Mouse (Mus musculus): ENCODE measurements at regions not wholly inside any gene's neighbourhood (a gene's known extent, or its start where the extent isn't known, plus 50 kb on each side); places are given as distances from the start of the nearest gene placed in this dataset.
A peak's percentile ranks its signal among the peaks of the same experiment; 100 is the strongest.

DNA sequence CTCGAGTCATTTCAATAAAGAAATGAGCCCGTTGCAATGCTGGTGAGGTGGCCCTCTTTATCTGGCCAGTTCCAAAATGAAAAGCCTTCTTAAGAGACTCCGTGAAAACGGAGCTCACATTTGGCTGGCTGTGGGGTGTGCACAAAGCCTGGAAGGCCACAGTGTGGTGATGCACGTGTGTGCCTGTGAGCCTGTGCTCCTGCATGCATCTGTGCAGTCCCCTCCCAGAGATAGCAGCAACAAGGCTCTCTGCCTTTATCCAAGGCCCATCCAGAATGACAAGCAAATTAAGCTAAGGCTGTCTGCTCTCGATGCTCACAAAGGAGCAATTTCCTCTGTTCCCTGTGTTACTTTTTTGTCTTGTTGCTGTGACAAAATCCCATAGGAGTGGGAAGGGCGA is 469.5 kb upstream of the Kif2a start:
- no peak overlapping the region for H3K27ac ChIP-seq (ENCODE audit: low read length)
- H3K27me3 ChIP-seq (ENCODE audit: control insufficient read depth, insufficient read depth, low read length), result no peaks in the 10 kb centered on the region
- no peak overlapping the region for H3K9ac ChIP-seq (replicated peaks; ENCODE audit: low read depth, low read length)
- H3K4me3 ChIP-seq (ENCODE audit: low read depth, low read length), result no peak overlapping the region
- H3K4me1 ChIP-seq (ENCODE audit: control insufficient read depth, insufficient read depth, low read length), result no peaks in the 10 kb centered on the region
- ATAC-seq (ENCODE audit: insufficient number of reproducible peaks, insufficient read depth, low FRiP score, low read depth), result no peak
- H3K9me3 ChIP-seq (ENCODE audit: control insufficient read depth, low read depth, low read length), result no peaks in the 10 kb centered on the region
- H3K4me2 ChIP-seq (replicated peaks; ENCODE audit: low read depth, low read length), result no peak overlapping the region
- WGBS, result 75% methylated on average over 7 of the region's 7 CpGs
- no peaks in the 10 kb centered on the region for H3K36me3 ChIP-seq (ENCODE audit: control insufficient read depth, insufficient read depth, low read length)

DNA sequence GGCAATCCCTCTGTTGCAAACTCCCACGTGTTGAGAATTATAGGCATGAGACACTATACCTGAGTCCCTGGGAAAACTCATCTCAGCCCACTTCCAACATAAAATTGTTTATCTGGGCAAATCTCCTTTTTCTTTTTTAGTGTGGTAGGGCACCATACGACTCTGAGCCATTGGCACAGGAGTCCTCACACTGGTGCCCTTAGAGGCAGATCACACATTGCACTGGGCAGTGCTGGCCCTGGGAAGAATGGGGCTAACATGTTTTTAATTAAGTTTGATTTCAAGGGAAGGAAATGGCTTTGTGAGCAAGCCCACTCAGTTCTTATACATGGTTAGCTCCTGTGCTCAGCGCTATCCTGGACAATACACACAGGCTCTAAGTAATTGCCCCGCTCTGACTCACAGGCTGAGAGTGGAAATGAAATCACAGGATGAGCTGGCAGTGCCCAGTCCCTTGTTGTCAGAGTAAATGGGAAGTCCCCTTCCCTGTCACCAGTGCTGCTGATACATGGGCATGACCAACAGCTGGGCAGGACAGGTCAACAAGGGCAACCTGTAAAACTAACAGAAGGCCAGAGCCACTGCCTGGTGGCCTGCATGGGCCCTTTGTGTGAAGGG is 463.6 kb upstream of the Kif2a start:
- no peak overlapping the region for H3K4me3 ChIP-seq (ENCODE audit: low read depth, low read length)
- H3K9me3 ChIP-seq (ENCODE audit: control insufficient read depth, low read depth, low read length), result no peaks in the 10 kb centered on the region
- H3K27ac ChIP-seq (ENCODE audit: low read length), result no peak overlapping the region
- 74% methylated on average over 4 of the region's 4 CpGs for WGBS
- H3K4me2 ChIP-seq (replicated peaks; ENCODE audit: low read depth, low read length), result no peak overlapping the region
- no peaks in the 10 kb centered on the region for H3K27me3 ChIP-seq (ENCODE audit: control insufficient read depth, insufficient read depth, low read length)
- ATAC-seq (ENCODE audit: insufficient number of reproducible peaks, insufficient read depth, low FRiP score, low read depth), result no peak
- no peak overlapping the region for H3K9ac ChIP-seq (replicated peaks; ENCODE audit: low read depth, low read length)
- no peaks in the 10 kb centered on the region for H3K36me3 ChIP-seq (ENCODE audit: control insufficient read depth, insufficient read depth, low read length)
- H3K4me1 ChIP-seq (ENCODE audit: control insufficient read depth, insufficient read depth, low read length), result no peaks in the 10 kb centered on the region

DNA sequence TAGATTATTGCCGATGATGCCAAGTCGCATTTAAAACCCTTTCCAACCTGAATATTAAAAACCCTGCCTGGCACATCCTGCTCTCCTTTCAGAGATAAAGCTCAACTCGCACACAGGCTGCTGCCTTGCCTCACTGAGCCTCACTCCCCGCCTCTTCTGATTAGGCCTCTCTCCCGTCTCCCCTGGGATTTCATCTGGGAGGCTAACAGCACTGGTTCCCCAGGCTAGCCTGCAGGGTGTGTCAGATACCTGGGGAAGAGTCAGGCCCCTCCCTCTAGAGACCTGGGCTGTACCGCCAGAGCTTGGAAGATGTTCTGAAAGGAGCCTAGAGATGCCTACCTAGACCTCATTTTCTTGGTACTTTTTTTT is 462.7 kb upstream of the Kif2a start:
- Histone ChIP-seq H3K27ac (ENCODE audit: low read length) (no peak overlapping the region), H3K4me3 (ENCODE audit: low read depth, low read length) (no peak overlapping the region), H3K4me1 (ENCODE audit: control insufficient read depth, insufficient read depth, low read length) (no peaks in the 10 kb centered on the region), H3K36me3 (ENCODE audit: control insufficient read depth, insufficient read depth, low read length) (no peaks in the 10 kb centered on the region), H3K4me2 (replicated peaks; ENCODE audit: low read depth, low read length) (no peak overlapping the region), H3K9ac (replicated peaks; ENCODE audit: low read depth, low read length) (no peak overlapping the region), H3K27me3 (ENCODE audit: control insufficient read depth, insufficient read depth, low read length) (no peaks in the 10 kb centered on the region), H3K9me3 (ENCODE audit: control insufficient read depth, low read depth, low read length) (no peaks in the 10 kb centered on the region)
- 57% methylated on average over 6 of the region's 6 CpGs for WGBS
- ATAC-seq (ENCODE audit: insufficient number of reproducible peaks, insufficient read depth, low FRiP score, low read depth), result no peak

DNA sequence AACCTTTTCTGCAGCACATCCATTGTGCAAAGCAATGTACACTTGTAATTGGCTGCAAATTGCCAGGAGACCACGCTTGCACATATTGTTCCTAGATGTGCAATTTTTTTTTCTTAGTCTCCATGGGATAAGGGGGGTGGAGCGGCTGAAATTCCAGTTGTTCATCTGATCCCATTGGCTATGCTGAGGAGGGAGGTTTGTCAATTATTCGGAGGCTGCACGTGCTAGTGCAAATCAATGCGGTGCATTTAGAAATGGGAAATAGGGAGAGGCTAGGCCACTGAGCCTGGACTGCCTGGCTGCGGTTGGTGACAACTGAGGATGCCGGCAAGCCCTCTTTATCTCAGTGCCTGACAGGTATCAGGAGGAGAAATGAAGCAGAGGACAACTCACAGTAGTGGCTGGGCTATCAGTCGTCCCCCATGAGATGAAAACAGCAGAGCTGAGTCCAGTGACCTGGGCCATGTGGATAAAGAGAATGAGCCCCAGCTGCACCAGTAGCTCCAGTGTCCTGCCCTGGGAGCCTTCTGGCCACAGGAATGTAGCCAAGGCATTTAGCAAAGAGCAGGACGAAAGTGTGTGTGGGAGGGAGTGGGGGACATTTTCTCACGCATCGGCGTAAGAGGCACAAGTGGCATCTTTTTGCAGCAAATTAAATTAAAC is 462.2 kb upstream of the Kif2a start:
- Histone ChIP-seq H3K27ac (ENCODE audit: low read length) (no peak overlapping the region), H3K36me3 (ENCODE audit: control insufficient read depth, insufficient read depth, low read length) (no peaks in the 10 kb centered on the region), H3K9me3 (ENCODE audit: control insufficient read depth, low read depth, low read length) (no peaks in the 10 kb centered on the region), H3K9ac (replicated peaks; ENCODE audit: low read depth, low read length) (no peak overlapping the region), H3K4me2 (replicated peaks; ENCODE audit: low read depth, low read length) (no peak overlapping the region), H3K4me3 (ENCODE audit: low read depth, low read length) (no peak overlapping the region), H3K27me3 (ENCODE audit: control insufficient read depth, insufficient read depth, low read length) (no peaks in the 10 kb centered on the region), H3K4me1 (ENCODE audit: control insufficient read depth, insufficient read depth, low read length) (no peaks in the 10 kb centered on the region)
- no peak for ATAC-seq (ENCODE audit: insufficient number of reproducible peaks, insufficient read depth, low FRiP score, low read depth)
- 56% methylated on average over 12 of the region's 12 CpGs for WGBS

DNA sequence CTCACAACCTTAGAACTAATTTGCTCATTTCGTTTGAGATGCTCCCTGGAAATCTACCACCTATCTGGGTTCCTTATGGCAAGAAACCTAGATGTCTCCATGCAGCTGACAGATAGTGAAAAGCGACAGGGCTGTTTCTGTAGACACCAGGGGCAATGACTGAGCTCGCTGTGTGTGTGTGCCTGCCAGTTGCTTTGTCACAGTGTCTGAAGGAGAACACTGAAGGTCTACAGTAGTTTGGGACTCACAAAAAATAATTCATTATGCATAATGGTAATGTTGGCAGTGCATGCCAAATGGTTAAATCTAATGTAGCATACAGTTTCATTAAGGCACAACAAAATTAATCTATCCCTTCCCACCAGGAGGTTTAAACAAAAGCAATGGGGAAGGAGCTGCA is 453.2 kb upstream of the Kif2a start:
- Histone ChIP-seq H3K27me3 (ENCODE audit: control insufficient read depth, insufficient read depth, low read length) (no peaks in the 10 kb centered on the region), H3K4me3 (ENCODE audit: low read depth, low read length) (no peak overlapping the region), H3K9me3 (ENCODE audit: control insufficient read depth, low read depth, low read length) (no peaks in the 10 kb centered on the region), H3K27ac (ENCODE audit: low read length) (no peak overlapping the region), H3K4me1 (ENCODE audit: control insufficient read depth, insufficient read depth, low read length) (peaks cover 5% of the 10 kb centered on the region; the same call in 1 of the 2 replicates), H3K36me3 (ENCODE audit: control insufficient read depth, insufficient read depth, low read length) (no peaks in the 10 kb centered on the region), H3K9ac (replicated peaks; ENCODE audit: low read depth, low read length) (no peak overlapping the region), H3K4me2 (replicated peaks; ENCODE audit: low read depth, low read length) (no peak overlapping the region)
- ATAC-seq (ENCODE audit: insufficient number of reproducible peaks, insufficient read depth, low FRiP score, low read depth), result no peak
- 77% methylated on average over 3 of the region's 3 CpGs for WGBS

DNA sequence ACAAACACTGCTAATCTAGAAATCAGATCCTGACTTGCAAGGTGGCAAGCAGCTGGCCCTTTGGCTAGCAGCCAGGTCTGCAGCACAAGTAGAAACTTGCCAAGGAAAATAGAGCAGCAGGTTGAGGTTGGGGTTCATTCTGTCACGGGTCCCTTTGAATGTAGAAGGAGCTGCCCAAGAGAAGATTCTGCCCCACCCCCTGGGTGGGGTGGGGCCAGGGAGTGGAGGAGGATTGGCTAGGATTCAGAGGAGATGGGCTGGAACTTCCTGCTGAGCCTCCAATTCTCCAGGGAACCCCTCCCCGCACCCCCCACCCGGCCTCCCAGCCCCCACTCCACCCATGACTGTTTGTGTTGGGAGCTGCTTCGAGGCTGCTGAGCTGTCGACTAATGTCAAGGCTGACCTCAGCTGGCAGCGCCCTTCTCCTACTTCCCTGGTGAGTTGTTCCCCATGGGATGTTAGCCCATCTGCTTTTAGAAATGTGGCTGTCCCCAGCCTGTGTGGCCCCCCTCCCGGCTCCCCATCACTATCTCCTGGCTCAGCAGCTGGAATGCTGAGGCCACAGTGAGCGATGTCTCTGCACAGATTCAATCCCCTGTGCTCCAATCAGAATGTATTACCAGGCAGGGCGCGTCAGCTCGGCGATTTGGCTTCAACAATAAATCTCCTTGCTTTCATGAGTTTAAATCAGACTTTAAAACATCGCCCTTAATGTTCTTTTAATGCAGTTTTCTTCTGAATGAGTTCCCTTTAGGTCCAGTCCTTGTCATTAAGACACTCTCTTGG is 447.8 kb upstream of the Kif2a start:
- Histone ChIP-seq H3K36me3 (ENCODE audit: control insufficient read depth, insufficient read depth, low read length) (no peaks in the 10 kb centered on the region), H3K9me3 (ENCODE audit: control insufficient read depth, low read depth, low read length) (no peaks in the 10 kb centered on the region), H3K27ac (ENCODE audit: low read length) (no peak overlapping the region), H3K4me1 (ENCODE audit: control insufficient read depth, insufficient read depth, low read length) (peaks cover 12% of the 10 kb centered on the region; the same call in 1 of the 2 replicates), H3K4me3 (ENCODE audit: low read depth, low read length) (peak overlapping the region; percentile 25; the same call in 1 of the 2 replicates), H3K27me3 (ENCODE audit: control insufficient read depth, insufficient read depth, low read length) (no peaks in the 10 kb centered on the region), H3K9ac (replicated peaks; ENCODE audit: low read depth, low read length) (no peak overlapping the region; the same call in 1 of the 2 replicates), H3K4me2 (replicated peaks; ENCODE audit: low read depth, low read length) (peak overlapping the region; percentile 56)
- under 1% methylated on average over 13 of the region's 13 CpGs for WGBS
- ATAC-seq (ENCODE audit: insufficient number of reproducible peaks, insufficient read depth, low FRiP score, low read depth), result peak; percentile 91

DNA sequence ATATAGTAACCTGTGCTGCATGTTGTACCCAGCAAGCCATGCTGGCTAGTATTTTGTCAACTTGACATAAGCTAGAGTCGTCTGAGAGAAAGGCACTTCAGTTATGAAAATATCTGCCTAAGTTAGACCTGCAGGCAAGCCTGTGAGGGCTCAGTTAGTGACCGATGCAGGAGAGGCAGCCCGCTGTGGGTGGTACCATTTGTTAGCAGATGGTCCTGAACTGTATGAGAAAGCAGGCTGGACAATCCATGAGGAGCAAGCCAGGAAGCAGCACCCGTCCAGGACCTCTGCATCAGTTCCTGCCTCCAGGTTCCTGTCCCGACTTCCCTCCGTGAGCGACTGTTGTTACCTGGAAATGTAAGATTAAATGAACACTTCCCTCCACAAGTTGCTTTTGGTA is 440.9 kb upstream of the Kif2a start:
- no peaks in the 10 kb centered on the region for H3K4me1 ChIP-seq (ENCODE audit: control insufficient read depth, insufficient read depth, low read length)
- no peaks in the 10 kb centered on the region for H3K9me3 ChIP-seq (ENCODE audit: control insufficient read depth, low read depth, low read length)
- H3K9ac ChIP-seq (replicated peaks; ENCODE audit: low read depth, low read length), result no peak overlapping the region
- H3K4me3 ChIP-seq (ENCODE audit: low read depth, low read length), result no peak overlapping the region
- ATAC-seq (ENCODE audit: insufficient number of reproducible peaks, insufficient read depth, low FRiP score, low read depth), result no peak
- 91% methylated on average over 7 of the region's 7 CpGs for WGBS
- no peaks in the 10 kb centered on the region for H3K36me3 ChIP-seq (ENCODE audit: control insufficient read depth, insufficient read depth, low read length)
- H3K27ac ChIP-seq (ENCODE audit: low read length), result no peak overlapping the region
- H3K4me2 ChIP-seq (replicated peaks; ENCODE audit: low read depth, low read length), result no peak overlapping the region
- H3K27me3 ChIP-seq (ENCODE audit: control insufficient read depth, insufficient read depth, low read length), result no peaks in the 10 kb centered on the region

DNA sequence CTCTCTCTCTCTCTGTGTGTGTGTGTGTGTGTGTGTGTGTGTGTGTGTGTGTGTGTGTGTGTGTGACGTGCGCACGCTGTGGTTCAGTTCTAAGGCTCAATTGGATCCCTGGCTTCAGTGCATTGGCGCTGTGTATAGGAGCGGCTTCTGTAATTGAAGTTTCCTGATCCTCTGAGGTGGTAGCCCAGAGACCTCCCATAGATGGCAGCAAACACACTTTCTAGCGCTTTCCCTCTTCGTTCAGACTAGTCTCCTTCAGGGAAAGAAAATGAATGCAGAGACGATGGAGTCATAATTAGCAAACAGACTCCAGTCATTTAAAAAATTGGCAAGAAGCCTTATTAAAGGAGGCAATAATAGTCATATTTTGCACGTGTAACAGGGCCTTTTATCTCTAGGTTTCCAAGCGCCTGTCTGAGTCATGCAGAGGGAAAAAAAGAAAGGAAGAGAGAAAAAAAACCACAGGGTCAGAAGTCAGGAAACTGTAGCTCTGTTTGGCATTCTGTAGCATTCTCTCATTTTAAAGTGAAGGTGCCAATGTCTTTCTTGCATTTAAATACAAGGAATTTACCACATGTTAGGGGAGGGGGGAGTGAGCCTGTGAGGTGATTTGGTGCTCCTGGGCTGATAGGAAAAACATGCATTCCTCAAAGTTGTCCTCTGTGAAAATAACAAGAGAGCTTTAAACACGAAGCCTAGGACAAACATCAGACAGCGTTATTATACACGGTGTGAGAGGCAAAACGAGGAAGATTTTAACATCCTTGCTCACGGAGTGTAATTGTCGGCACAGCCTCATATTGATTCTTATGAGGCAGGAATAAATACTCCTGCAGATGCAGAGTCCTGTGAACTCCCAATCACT is 439.4 kb upstream of the Kif2a start:
- Histone ChIP-seq H3K27me3 (ENCODE audit: control insufficient read depth, insufficient read depth, low read length) (no peaks in the 10 kb centered on the region), H3K4me2 (replicated peaks; ENCODE audit: low read depth, low read length) (peak overlapping the region; percentile 10; the same call in 1 of the 2 replicates), H3K4me3 (ENCODE audit: low read depth, low read length) (no peak overlapping the region), H3K27ac (ENCODE audit: low read length) (no peak overlapping the region), H3K36me3 (ENCODE audit: control insufficient read depth, insufficient read depth, low read length) (no peaks in the 10 kb centered on the region), H3K9ac (replicated peaks; ENCODE audit: low read depth, low read length) (no peak overlapping the region), H3K4me1 (ENCODE audit: control insufficient read depth, insufficient read depth, low read length) (no peaks in the 10 kb centered on the region), H3K9me3 (ENCODE audit: control insufficient read depth, low read depth, low read length) (no peaks in the 10 kb centered on the region)
- 15% methylated on average over 16 of the region's 16 CpGs for WGBS
- peak; percentile 80; the same call in 1 of the 2 replicates for ATAC-seq (ENCODE audit: insufficient number of reproducible peaks, insufficient read depth, low FRiP score, low read depth)

All from stomach, embryonic 14.5 days (tissue).